Mouse (Mus musculus): ENCODE data around the gene Git2. TPM values are rescaled to one million over a fixed set of nuclear protein-coding genes. Genes with fewer than 3 reads are reported as not detected.

The Git2 gene
- polyA plus RNA-seq, 1 experiment from 2014 or later, result 45.3 TPM

DNA sequence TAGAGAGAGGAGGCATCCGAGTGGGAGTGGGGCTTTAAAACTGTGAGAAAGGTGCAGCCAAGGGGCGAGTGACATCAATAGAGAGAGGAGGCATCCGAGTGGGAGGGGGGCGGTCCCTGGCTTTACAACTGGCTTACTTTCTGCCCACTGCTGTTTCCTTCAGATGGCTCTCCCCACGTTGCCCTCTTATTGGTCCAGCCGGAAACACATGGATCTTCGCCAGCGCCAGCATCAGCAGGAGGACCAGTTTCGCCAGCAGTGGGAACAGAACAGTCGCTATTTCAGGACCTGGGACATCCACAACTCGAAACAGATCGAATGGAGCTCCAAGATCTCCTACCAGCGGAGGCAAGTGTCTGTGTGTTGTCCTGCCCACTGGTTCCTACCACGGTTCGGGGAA lies 66.8 kb downstream of the Git2 start:
- no peaks in the 10 kb centered on the region for H3K27me3 ChIP-seq
- no peak overlapping the region for H3K27ac ChIP-seq
- H3K36me3 ChIP-seq (ENCODE audit: poor library complexity, severe bottlenecking), result peaks cover 44% of the 10 kb centered on the region
- peaks cover 10% of the 10 kb centered on the region for H3K4me1 ChIP-seq
- peak overlapping the region; percentile 86 for H3K4me2 ChIP-seq
- H3K4me3 ChIP-seq, result peak overlapping the region; percentile 77
- 55% methylated on average over 15 of the region's 15 CpGs for WGBS
- 0 out of 2 replicates have a peak, but pooled peaks have one; percentile 25 for ATAC-seq
- H3K9ac ChIP-seq, result peak overlapping the region; percentile 73
- no peaks in the 10 kb centered on the region for H3K9me3 ChIP-seq (replicated peaks)

DNA sequence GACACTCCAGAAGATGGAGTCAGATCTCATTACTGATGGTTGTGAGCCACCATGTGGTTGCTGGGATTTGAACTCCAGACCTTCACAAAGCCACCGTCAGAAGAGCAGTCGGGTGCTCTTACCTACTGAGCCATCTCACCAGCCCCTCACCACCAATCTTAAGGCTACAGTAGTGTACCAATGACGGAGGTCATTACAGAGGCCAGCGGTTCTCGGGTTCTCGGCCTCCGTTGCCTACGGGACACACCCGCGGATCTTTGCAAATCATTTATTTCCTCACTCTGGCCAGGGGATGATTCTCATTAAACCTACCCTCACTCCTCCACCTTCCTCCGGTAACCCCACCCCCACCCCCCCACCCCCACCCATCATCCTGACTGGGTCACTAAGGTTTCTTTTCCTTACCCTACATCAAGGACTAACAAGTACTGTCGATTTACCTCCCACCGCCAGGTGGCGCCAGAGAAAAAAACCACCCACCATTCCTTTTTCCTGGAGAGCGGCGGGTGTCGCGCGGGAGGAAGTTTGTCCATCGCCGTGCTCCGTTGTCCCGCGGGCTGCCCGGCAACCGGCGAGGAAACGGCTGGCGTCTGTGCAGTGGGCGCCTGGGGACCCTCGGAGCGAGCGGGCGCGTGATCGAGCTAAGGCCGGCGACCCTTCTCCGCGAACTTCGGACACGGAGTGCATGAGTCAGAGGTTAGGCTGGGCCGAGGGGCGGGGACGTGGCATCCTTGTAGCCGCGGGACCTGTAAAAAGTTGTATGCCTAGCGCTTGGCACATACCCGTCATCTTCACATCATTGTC lies 67.8 kb downstream of the Git2 start, which contains the start of gene Tchp:
Tchp (plus strand) TSS at position 496 of the 804 bp plus-strand sequence.
- no peak within 1 kb of the TSS for H3K27ac ChIP-seq

GRCm38 (mm10) chr5:114702403-114703392 lies 72.6 kb downstream of the Git2 start:
- no peak overlapping the region for H3K27ac ChIP-seq
- peaks cover 13% of the 10 kb centered on the region; the same call in 1 of the 2 replicates for H3K4me1 ChIP-seq
- no peak overlapping the region; the same call in 1 of the 2 replicates for H3K9ac ChIP-seq
- 64% methylated on average over 14 of the region's 14 CpGs for WGBS
- no peaks in the 10 kb centered on the region for H3K27me3 ChIP-seq
- H3K9me3 ChIP-seq (replicated peaks), result no peaks in the 10 kb centered on the region
- no peak overlapping the region for H3K4me3 ChIP-seq
- no peaks in the 10 kb centered on the region for H3K36me3 ChIP-seq (ENCODE audit: poor library complexity, severe bottlenecking)
- H3K4me2 ChIP-seq, result no peak overlapping the region
- ATAC-seq, result no peak

More for the DNA sequence above, 67.8 kb downstream of the Git2 start, which contains the start of gene Tchp:
- Histone ChIP-seq H3K4me1 (peaks cover 16% of the 10 kb centered on the region), H3K4me3 (peak within 1 kb of the TSS; percentile 77), H3K36me3 (ENCODE audit: poor library complexity, severe bottlenecking) (peaks cover 34% of the 10 kb centered on the region), H3K27me3 (no peaks in the 10 kb centered on the region), H3K9ac (peak within 1 kb of the TSS; percentile 73), H3K9me3 (replicated peaks) (no peaks in the 10 kb centered on the region), H3K4me2 (peak within 1 kb of the TSS; percentile 86)
- peak; percentile 81 for ATAC-seq
- 3% methylated on average over 49 of the region's 49 CpGs for WGBS

DNA sequence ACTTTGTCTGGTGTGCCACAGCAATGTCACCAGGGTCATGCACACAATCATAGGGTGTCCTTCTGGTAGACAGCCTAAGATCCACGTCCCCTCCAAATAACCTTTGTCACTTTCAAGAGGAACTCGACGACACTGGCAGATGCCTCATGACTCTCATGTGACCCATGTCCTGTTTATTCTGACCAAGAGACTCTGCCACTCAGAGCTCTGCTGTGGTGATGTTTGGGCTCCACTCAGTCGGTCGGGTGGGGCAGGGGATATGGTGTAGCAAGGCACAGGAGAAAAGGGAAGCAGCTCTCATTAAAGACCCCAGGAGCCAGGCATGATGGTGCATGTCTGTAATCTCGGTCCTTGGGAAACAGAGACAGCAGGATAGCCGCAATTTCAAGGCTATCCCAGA lies 76.3 kb downstream of the Git2 start:
- Histone ChIP-seq H3K36me3 (ENCODE audit: poor library complexity, severe bottlenecking) (no peaks in the 10 kb centered on the region), H3K9ac (no peak overlapping the region), H3K27ac (no peak overlapping the region), H3K9me3 (replicated peaks) (no peaks in the 10 kb centered on the region), H3K27me3 (no peaks in the 10 kb centered on the region), H3K4me1 (peaks cover 12% of the 10 kb centered on the region; the same call in 1 of the 2 replicates), H3K4me2 (no peak overlapping the region), H3K4me3 (no peak overlapping the region)
- WGBS, result 72% methylated on average over 7 of the region's 7 CpGs
- no peak for ATAC-seq

DNA sequence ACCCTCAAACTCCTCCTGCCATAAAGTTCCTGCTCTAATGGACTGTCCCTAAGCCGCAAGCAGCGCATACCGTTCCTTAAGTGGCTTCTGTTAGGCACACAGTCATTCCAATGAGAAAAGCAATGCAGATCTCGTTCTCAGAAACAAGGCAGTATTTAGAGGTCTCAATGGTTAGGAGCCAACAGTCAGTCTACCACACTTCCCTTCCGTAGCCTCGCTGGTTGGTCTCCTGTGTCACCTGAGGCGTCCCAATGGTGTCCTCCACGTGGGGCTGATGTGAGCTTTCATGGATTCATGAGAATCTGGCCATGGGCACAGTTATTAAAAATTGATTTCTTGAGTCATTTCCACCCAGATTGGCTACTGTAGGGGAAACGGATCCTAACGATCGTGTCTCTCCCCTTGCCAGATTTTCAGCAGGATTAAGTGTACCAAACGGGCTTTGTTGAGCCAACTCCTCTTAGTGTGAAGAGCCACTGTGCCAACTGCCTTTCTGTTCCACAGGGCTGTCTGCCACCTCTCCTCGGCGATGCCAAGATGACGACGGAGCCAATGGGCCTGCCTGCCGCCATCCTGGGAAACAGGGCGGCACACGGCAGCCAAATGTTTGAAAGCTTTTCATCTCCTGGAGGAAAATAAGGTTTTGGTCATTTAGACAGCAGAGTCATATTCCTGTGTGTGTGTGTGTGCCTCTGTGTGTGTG lies 77.1 kb downstream of the Git2 start:
- peaks cover 12% of the 10 kb centered on the region; the same call in 1 of the 2 replicates for H3K4me1 ChIP-seq
- no peak overlapping the region for H3K4me3 ChIP-seq
- H3K4me2 ChIP-seq, result no peak overlapping the region
- WGBS, result 66% methylated on average over 19 of the region's 19 CpGs
- ATAC-seq, result peak; percentile 69; the same call in 1 of the 2 replicates
- H3K36me3 ChIP-seq (ENCODE audit: poor library complexity, severe bottlenecking), result no peaks in the 10 kb centered on the region
- no peaks in the 10 kb centered on the region for H3K9me3 ChIP-seq (replicated peaks)
- H3K9ac ChIP-seq, result no peak overlapping the region
- H3K27ac ChIP-seq, result no peak overlapping the region; the same call in 1 of the 2 replicates
- no peaks in the 10 kb centered on the region for H3K27me3 ChIP-seq

DNA sequence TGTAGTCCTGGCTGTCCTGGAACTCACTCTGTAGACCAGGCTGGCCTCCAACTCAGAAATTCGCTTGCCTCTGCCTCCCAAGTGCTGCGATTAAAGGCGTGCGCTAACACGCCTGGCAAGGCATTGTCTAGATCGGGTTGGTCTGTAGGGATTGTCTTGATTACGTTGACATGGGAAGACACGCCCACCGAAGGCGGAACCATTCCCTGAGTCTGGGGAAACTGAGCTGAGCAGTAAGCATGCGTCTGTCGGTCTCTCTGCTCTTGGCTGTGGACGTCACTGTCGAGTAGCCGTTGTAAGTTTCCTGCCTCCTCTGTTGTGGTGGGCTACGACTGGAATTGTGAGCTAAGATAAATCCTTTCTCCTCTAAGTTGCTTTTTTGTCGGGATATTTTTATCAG lies 78.4 kb downstream of the Git2 start:
- 88% methylated on average over 17 of the region's 17 CpGs for WGBS
- no peaks in the 10 kb centered on the region for H3K9me3 ChIP-seq (replicated peaks)
- H3K4me3 ChIP-seq, result no peak overlapping the region
- no peak overlapping the region for H3K9ac ChIP-seq
- ATAC-seq, result no peak
- H3K27ac ChIP-seq, result no peak overlapping the region
- H3K27me3 ChIP-seq, result 0 out of 2 replicates have a peak, but pooled peaks cover 3% of the 10 kb centered on the region
- no peaks in the 10 kb centered on the region for H3K36me3 ChIP-seq (ENCODE audit: poor library complexity, severe bottlenecking)
- no peak overlapping the region for H3K4me2 ChIP-seq
- peaks cover 7% of the 10 kb centered on the region; the same call in 1 of the 2 replicates for H3K4me1 ChIP-seq

GRCm38 (mm10) chr5:114695775-114696174 lies 79.5 kb downstream of the Git2 start:
- Histone ChIP-seq H3K4me3 (no peak overlapping the region), H3K27ac (no peak overlapping the region), H3K27me3 (0 out of 2 replicates have a peak, but pooled peaks cover 6% of the 10 kb centered on the region), H3K4me1 (peaks cover 11% of the 10 kb centered on the region), H3K4me2 (no peak overlapping the region), H3K9me3 (replicated peaks) (no peaks in the 10 kb centered on the region), H3K9ac (no peak overlapping the region), H3K36me3 (ENCODE audit: poor library complexity, severe bottlenecking) (no peaks in the 10 kb centered on the region)
- 67% methylated on average over 5 of the region's 5 CpGs for WGBS
- no peak for ATAC-seq

DNA sequence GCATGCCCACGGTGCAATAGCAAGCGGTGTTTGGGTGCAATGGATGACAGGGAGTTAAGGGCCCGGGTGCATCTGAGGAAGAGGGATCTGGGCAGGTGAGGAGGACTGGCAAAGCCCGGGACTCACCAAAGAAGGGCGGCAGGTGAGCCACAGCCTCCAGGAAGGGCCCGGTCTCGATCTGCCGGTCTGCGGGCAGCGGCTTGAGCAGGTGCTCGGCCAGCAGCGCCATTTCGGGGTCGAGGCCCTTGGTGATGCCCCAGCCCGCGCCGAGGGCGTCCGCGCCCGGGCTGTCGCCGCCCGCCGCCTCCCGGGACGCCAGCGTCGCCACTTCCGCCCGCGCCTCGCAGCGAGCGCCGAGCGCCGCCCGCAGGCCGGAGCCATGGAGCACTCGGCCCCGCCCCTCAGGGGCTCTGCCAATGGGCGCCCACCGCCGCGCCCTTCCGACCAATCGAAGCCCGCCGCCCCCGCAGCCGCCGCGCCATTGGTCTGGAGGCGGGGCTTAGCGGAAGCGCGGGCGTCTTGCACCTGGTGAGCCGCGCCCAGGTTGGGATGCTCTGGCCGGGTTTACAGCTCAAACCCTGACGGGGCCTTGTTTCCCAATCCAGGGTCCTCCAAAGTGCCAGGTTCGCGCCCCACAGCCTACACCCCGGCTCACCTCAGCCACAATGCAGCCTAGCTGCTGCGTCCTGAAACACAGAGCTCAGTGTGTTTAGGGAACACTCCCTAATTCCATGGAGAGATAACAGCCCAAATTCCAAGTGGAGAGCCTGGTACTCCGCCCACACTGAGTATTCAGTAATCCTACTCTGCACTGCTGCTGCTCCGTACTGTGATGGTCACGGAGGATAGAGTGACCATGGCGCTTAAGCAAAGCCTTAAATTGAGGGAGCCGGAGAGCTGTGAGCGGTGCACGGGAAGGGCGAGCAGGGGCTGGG lies 84.4 kb downstream of the Git2 start, which contains the start of gene Gltp:
Gltp (minus strand) TSS at position 352 of the 935 bp plus-strand sequence.
- Histone ChIP-seq H3K9ac (peak within 1 kb of the TSS; percentile 89), H3K36me3 (ENCODE audit: poor library complexity, severe bottlenecking) (no peaks in the 10 kb centered on the region; the same call in 1 of the 2 replicates), H3K4me3 (peak within 1 kb of the TSS; percentile 73), H3K4me1 (peaks cover 19% of the 10 kb centered on the region), H3K4me2 (peak within 1 kb of the TSS; percentile 96), H3K9me3 (replicated peaks) (no peaks in the 10 kb centered on the region), H3K27ac (no peak within 1 kb of the TSS), H3K27me3 (0 out of 2 replicates have a peak, but pooled peaks cover 6% of the 10 kb centered on the region)
- peak; percentile 98 for ATAC-seq
- WGBS, result 5% methylated on average over 70 of the region's 75 CpGs

DNA sequence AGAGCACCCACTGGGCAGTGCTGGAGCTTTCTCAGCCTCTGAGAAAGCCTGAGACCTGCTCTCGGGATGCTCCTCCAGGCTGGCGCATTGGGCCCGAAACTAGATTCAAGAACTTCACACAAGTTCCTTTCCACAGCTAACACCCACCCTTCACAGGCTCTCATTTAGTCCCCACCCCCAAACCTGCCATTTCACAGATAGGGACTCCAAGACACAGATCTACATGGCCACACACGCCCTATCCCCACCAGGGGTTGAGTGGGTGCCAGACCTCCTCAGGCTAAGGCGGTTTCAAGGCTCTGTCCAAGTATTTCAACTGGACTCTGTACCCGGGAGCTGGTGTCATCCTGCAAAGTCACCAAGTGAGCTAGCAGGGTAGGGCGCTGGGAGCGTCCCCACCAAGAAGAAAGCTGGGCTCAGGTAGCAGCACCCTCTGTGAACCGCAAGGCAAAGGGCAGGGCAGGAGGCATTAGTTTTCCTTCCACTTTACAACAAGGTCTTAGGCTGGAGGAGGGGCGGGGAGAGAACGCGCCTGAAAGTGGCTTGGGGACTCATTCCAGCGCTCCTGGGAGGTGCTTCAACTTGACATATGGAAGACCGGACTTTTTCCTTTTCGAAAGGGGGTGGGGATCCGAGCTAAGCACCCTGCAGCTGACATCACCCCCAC lies 85.5 kb downstream of the Git2 start:
- WGBS, result 17% methylated on average over 16 of the region's 16 CpGs
- Histone ChIP-seq H3K4me1 (peaks cover 19% of the 10 kb centered on the region), H3K4me3 (peak overlapping the region; percentile 73), H3K27me3 (0 out of 2 replicates have a peak, but pooled peaks cover 6% of the 10 kb centered on the region), H3K9ac (peak overlapping the region; percentile 89), H3K36me3 (ENCODE audit: poor library complexity, severe bottlenecking) (no peaks in the 10 kb centered on the region; the same call in 1 of the 2 replicates), H3K4me2 (peak overlapping the region; percentile 96), H3K27ac (no peak overlapping the region), H3K9me3 (replicated peaks) (no peaks in the 10 kb centered on the region)
- no peak for ATAC-seq

GRCm38 (mm10) chr5:114688703-114689102 lies 86.6 kb downstream of the Git2 start:
- Histone ChIP-seq H3K27me3 (0 out of 2 replicates have a peak, but pooled peaks cover 6% of the 10 kb centered on the region), H3K4me2 (no peak overlapping the region), H3K4me1 (peaks cover 19% of the 10 kb centered on the region), H3K27ac (no peak overlapping the region), H3K9me3 (replicated peaks) (no peaks in the 10 kb centered on the region), H3K36me3 (ENCODE audit: poor library complexity, severe bottlenecking) (no peaks in the 10 kb centered on the region; the same call in 1 of the 2 replicates), H3K9ac (no peak overlapping the region), H3K4me3 (no peak overlapping the region)
- 79% methylated on average over 13 of the region's 13 CpGs for WGBS
- no peak for ATAC-seq
